Mouse (Mus musculus): ENCODE measurements around the gene Lzts3. TPM values are rescaled to one million over a fixed set of nuclear protein-coding genes. Genes with fewer than 3 reads are reported as not detected.
A peak's percentile ranks its signal among the peaks of the same experiment; 100 is the strongest.
"Not testable (repeated sequence)": the region's sequence is repeated elsewhere in the genome, so short reads cannot be mapped to it uniquely, and the experiment has no call there.

The Lzts3 gene
- total RNA-seq (2022) = 1 to 10 TPM; 1.8 to 3.0 (median 2.4) TPM

GRCm38 (mm10) chr2:130642684-130643369, at the start of gene Lzts3:
Lzts3 (minus strand) TSS chr2:130642803.
- peak; percentile 88 to 90 for DNase-seq (ENCODE audit: low spot score in 2 of 2)

- no peak for DNase-seq (ENCODE audit: low spot score in 2 of 2)
These were observed 46.4 kb upstream of the Lzts3 start for GRCm38 (mm10) chr2:130689011-130689410.

- no peak for DNase-seq (ENCODE audit: low spot score in 2 of 2)
These were observed 42.8 kb upstream of the Lzts3 start for GRCm38 (mm10) chr2:130685426-130685825.

- no peak for DNase-seq (ENCODE audit: low spot score in 2 of 2)
These were observed 38.9 kb upstream of the Lzts3 start for GRCm38 (mm10) chr2:130681531-130681930.

- DNase-seq (ENCODE audit: low spot score in 2 of 2) = no peak
These were observed 37.3 kb upstream of the Lzts3 start for GRCm38 (mm10) chr2:130679899-130680298.

DNA sequence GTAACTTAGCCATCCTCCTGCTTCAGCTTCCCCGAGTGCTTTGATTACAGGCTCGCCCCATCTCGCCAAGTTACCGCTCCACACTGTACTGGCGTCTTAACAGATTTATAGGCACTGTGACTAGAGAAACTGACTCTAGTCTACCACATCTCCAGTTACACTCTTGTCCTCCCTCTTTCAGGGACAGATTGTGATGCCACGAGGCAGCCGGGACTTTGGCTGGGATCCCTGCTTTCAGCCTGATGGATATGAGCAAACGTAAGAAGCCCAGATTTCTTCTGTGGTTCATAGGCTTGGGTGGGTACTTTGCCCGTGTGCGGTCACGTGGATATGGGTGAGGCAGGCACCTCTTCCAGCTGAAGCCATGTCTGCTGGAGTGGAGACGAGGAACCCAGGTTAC, 36.6 kb upstream of the Lzts3 start:
- no peak for DNase-seq (ENCODE audit: low spot score in 2 of 2)

GRCm38 (mm10) chr2:130677211-130677610, 34.6 kb upstream of the Lzts3 start:
- DNase-seq (ENCODE audit: low spot score in 2 of 2) = no peak

- DNase-seq (ENCODE audit: low spot score in 2 of 2) = peak; percentile 63 to 81
These were observed 25.0 kb upstream of the Lzts3 start, which contains the start of gene Itpa for GRCm38 (mm10) chr2:130667559-130667958. Itpa (plus strand) TSS chr2:130667610.

- DNase-seq (ENCODE audit: low spot score in 2 of 2) = peak; percentile 86 to 89
These were observed 21.6 kb upstream of the Lzts3 start, which contains the start of gene Ddrgk1 for GRCm38 (mm10) chr2:130664102-130664701. Ddrgk1 (minus strand) TSS chr2:130664659.

DNA sequence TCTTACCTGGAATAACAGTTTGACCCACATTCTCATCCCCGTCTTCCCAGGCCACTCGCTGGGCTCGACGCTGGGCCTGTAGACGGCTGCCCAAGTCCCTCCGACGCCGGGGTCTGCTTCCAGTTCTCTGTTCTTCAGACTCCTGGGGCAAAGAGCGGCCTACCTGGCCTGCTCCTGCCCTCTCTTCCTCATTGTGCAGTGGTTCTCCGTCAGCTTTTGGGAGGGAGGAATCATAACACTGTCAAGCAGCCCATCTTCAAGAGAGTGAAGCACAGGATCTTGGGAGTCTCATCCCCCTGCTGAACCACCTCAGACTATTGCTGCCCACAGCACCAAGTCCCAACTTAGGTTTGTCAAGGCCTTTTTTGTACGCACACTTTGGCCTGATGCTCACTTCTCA, 20.7 kb upstream of the Lzts3 start:
- DNase-seq (ENCODE audit: low spot score in 2 of 2) = no peak

DNA sequence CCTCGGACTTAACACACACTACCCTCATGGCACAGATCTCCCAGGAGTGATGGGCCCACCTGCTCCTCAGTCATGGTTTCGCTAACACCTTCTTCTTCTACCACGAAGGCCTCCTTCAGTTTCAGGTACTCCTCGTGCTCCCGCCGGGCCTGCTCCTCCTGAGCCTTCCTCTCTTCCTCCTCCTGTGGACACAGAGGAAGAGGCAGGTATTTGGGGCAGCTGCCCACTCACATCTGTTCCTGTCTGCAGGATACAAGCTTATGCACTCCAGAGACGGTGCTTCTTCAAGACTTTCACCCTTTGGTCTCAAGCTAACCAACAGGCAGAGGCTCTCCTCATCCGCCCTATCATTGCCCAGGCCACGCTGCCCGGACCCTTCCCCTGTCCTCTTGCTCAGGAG, 15.9 kb upstream of the Lzts3 start:
- no peak for DNase-seq (ENCODE audit: low spot score in 2 of 2)

DNA sequence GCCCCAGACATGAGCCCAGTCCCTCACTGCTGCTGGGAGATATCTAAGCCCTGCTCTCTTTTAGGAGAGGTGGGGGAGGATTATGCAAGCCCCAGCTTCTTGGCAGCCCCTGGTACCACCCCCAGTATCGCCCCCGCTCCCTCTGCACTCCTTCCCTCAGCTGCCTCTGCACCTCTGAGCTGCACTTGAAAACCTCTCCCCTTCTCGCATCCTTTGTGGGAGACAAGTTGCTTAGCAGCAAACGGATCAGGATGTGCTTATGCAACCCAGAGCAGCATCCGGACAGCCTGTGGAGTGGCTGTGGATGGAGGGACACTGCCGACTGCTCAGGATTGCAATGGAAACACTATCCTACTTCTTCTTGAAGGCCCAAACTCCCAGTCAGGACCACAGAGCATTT, 14.9 kb upstream of the Lzts3 start:
- DNase-seq (ENCODE audit: low spot score in 2 of 2) = no peak

DNA sequence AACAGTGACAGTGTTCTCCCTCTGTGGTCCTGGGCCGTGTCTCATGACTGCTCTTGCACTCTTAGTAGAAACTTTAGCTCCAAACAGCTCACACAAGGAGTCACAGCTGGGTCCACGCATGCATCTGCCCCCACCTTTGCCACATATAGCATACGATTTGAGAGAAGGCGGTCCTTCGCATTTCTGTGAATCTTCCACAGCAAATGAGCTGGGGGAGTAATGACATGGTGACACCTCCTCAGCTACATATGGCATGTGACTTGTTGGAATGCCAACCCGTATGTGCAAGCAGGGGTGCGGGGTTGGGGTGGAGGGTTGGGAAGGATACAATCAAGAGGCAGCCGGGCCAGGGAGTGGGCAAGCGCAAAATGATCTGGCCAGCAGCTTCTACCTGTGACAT, 13.9 kb upstream of the Lzts3 start:
- DNase-seq (ENCODE audit: low spot score in 2 of 2) = no peak

GRCm38 (mm10) chr2:130655660-130656339, 13.2 kb upstream of the Lzts3 start:
- DNase-seq (ENCODE audit: low spot score in 2 of 2) = no peak

DNA sequence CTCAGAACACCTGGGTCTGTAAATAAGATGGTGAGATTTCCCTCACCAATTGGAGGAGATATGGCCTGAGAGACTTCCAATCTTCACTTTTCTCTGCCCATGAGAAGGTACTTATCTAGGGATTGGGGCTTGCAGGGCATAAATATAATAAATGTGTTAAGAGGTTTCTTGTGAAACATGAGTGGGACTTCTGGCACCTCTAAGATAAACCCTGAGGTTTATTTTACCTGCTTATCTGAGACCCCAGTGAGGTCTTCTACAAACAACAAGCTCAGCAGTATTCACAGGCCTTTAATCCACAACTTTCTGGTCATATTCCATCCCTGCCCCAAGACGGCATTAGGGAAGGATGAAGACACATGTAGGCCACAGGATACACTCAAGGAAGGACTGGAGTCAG, 11.2 kb upstream of the Lzts3 start:
- DNase-seq (ENCODE audit: low spot score in 2 of 2) = no peak

- DNase-seq (ENCODE audit: low spot score in 2 of 2) = no peak
These were observed 10.7 kb upstream of the Lzts3 start for GRCm38 (mm10) chr2:130653303-130653702.

DNA sequence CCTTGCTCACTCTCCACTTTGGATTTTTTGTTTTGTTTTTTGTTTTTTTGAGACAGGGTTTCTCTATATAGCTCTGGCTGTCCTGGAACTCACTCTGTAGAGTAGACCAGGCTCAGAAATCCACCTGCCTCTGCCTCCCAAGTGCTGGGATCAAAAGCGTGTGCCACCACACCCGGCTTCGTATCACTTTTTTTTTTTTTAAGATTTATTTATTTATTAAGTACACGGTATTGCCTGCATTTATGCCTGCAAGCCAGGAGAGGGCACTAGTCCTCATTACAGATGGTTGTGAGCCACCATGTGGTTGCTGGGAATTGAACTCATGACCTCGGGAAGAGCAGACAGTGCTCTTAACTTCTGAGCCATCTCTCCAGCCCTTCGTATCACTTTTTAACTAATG, 6.4 kb upstream of the Lzts3 start:
- not testable (repeated sequence) for DNase-seq (ENCODE audit: low spot score in 2 of 2)

GRCm38 (mm10) chr2:130645198-130645597, 2.6 kb upstream of the Lzts3 start:
- no peak for DNase-seq (ENCODE audit: low spot score in 2 of 2)

DNA sequence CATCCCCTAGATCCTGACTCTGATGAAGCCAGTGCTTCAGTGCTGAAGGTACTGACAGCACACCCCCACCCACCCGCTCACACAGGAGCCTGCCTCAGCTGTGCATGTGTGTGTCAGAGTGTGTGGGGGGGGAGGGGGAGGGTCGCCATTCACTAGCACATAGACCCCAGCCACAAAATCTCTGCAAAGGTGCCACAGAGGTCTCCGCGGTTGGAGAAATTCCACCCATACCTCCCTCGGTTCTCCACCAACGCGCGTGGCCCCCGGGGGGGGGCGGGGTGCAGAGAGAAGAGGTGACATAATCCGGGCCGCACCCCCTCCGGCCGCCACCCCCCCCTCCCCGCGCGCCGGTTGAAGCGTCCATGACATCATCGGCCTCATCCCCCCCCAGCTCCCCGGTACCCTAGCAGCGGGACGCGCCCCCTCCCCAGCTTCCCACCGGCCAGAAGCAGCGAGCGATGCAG, 374 bp downstream of the Lzts3 start:
- DNase-seq (ENCODE audit: low spot score in 2 of 2) = no peak

DNA sequence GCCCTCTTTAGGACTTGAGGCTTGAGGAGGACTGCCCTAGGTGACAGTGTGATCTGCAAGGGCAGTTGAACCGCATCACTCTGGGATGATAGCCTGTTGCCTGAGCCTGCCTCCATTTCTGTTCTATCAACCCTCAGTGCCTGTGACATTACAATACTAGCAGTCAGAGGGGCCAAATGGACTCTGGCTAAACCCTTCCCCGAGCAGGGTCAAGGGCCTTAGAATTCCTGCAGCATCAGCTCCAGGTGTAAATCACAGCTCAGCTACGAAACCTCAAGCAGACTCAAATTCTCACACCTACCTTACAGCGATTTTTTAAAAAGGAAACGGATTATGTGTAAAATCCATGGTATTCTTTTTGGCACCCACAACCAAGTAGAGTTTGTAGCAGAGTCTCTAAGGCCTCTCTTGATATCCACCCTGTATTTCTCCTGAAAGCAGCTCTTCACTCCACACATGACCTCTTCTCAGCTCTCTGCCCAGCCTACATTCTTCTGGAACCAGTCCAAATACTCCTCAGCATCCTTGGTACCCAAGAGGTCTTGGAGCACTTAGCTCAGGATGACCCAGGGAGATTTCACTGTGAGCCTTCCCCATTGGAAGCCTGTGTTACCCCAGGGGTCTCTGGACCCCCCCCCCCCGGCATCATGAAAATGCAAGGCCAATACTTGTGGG, 1.1 kb downstream of the Lzts3 start:
- DNase-seq (ENCODE audit: low spot score in 2 of 2) = no peak

DNA sequence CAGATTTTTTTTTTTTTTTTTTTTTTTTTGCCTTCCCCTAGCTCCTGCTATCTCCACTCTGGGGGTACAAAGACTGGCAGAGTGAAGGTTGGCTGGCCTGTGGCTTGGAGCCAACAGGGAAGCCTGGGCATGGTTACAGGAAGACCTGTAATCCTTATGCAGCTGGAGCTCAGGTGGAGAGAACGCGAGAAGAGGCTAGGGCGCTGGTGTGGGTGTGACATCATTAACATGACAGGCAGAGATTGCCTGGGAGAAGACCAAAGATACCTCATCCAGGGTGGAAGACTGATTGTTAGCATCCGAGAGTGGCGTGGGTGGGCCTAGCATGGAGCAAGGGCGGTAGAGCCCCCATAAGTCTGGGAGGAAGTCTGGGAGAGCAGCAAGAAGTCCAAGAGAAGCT, 3.3 kb downstream of the Lzts3 start:
- DNase-seq (ENCODE audit: low spot score in 2 of 2) = no peak

DNA sequence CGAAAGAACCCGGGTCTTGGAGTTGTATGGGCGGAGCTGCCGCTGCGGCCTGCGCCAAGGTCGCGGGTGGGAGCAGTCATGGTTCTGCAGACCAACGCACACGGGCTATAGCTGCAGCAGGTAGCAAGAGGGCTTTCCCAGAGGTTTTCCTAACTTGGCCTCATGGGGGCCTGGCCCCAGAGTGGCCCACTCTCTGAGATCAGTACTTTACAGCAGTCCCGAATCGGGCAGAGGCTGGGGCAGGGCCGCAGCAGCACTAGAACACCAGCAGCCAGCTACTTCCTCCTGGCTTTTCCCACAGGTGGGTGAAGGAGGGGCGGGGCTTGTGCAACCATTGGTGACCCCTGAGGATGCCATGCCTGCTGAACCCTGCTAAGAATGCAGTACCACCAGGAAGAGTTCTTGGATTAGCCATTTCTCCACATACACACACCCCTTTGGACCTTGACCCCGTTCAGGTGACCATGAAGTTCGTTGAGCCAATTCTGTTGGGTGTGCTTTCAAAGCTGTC, 4.4 kb downstream of the Lzts3 start:
- DNase-seq (ENCODE audit: low spot score in 2 of 2) = no peak
